Comparison of ENCODE assay signal across 9 mouse cellular contexts in the genomic region with DNA sequence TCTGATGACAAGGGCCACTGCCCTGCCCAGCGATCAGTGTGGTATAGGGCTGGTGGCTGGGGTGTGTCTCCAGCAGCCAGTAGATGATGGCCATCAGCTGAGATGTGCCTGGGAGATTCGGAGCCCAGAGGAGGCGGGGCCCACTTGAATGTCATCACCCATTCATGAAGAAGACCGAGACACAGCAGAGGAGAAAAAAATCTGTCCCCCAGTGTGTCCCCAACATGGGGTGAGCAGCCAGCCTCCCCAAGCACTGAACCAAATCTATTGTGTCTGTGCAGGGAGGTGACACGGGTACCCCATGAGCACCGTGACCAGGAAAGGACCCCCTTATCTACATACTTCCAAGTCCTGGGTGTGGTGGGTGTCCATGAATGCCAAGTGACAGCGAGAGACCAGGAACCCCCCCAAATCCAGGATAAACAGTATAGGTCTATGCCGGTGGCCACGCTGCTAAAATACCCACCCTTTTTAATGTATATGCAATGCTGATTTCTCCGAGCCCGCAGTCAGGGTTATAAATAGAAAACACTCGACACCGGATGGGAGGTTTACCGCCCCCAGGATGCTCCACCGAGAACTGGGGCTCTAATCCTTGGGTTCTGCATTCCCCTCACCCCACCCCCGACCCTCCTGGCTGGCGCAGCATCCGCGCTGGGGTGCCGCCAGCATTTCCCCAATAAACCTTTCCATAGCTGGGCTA. TPM values are rescaled to one million over a fixed set of nuclear protein-coding genes. Genes with fewer than 3 reads are reported as not detected.
DNase-seq lines count a peak whose midpoint lies in the region; ATAC-seq lines count a peak whose summit lies in the region.
"Had no signal": no experiment of that assay in that cellular context is flagged by ENCODE, and none has a peak within 500 bp of the region (broad histone marks: within the 10 kb centered on the region; RNA-seq: fewer than 3 reads in every experiment).

No protein-coding gene starts in this region.

- peak overlapping the region; percentile 50 for H3K4me2 ChIP-seq in limb, embryonic 13.5 days (replicated peaks)

- WGBS in limb, embryonic 13.5 days, result 13% methylated on average over 20 of the region's 20 CpGs

- no peaks in the 10 kb centered on the region for H3K9me3 ChIP-seq in limb, embryonic 13.5 days

- no peak overlapping the region for H3K27ac ChIP-seq in limb, embryonic 13.5 days

- H3K36me3 ChIP-seq in limb, embryonic 13.5 days, result no peaks in the 10 kb centered on the region

- H3K4me3 ChIP-seq in limb, embryonic 13.5 days, result peak overlapping the region; percentile 20
- H3K4me3 ChIP-seq: erythroblast, embryonic 14.5 days had no signal

- peak overlapping the region; percentile 39; the same call in 1 of the 2 replicates for H3K9ac ChIP-seq in limb, embryonic 13.5 days

- H3K27me3 ChIP-seq in limb, embryonic 13.5 days, result peaks cover 53% of the 10 kb centered on the region

- no peak for DNase-seq in frontal cortex, postnatal 14 days (ENCODE audit: low spot score in 2 of 2)
- peak; percentile 49 for DNase-seq in thymus, postnatal 14 days
- no peak for DNase-seq in thymus, adult 18-20 months
- DNase-seq in lung, postnatal 14 days, result no peak
- no peak for DNase-seq in embryo, embryonic 11 days

- peaks cover 15% of the 10 kb centered on the region for H3K4me1 ChIP-seq in limb, embryonic 13.5 days

- ATAC-seq in frontal cortex, adult (ENCODE audit: low TSS enrichment), result peak; percentile 42
- no peak for ATAC-seq in limb, embryonic 13.5 days (ENCODE audit: low FRiP score, low read depth)
- no peak for ATAC-seq in erythroblast, adult 5-6 weeks (replicated peaks; ENCODE audit: low FRiP score, poor library complexity, severe bottlenecking)

RNA-seq across cellular contexts. Expression of a gene that starts 0.7 kb away (rescaled TPM):
- polyA plus RNA-seq in limb, embryonic 13.5 days (2015; fragmentation: Nextera tagmentation; extraction: Ambion mirVana), result 0.20 and 0.43 TPM in 2 replicates
- total RNA-seq in erythroblast, adult 5-6 weeks (2015; ENCODE audit: low replicate concordance), result not detected in 2 replicates
- not detected in 2 replicates for total RNA-seq in erythroblast, adult 5-6 weeks (2017; ENCODE audit: low replicate concordance)
- polyA plus RNA-seq: erythroblast, embryonic 14.5 days had no signal

RNA-seq across cellular contexts. Expression of a gene that starts 3.1 kb away (rescaled TPM):
- polyA plus RNA-seq in limb, embryonic 13.5 days (2015; fragmentation: Nextera tagmentation; extraction: Ambion mirVana), result 11.5 and 11.6 TPM in 2 replicates
- total RNA-seq in erythroblast, adult 5-6 weeks (2015; ENCODE audit: low replicate concordance), result not detected in 2 replicates
- not detected in 2 replicates for total RNA-seq in erythroblast, adult 5-6 weeks (2017; ENCODE audit: low replicate concordance)
- polyA plus RNA-seq: erythroblast, embryonic 14.5 days had no signal

RNA-seq across cellular contexts. Expression of a gene that starts 22.8 kb away (rescaled TPM):
- 4.7 and 5.4 TPM in 2 replicates for polyA plus RNA-seq in limb, embryonic 13.5 days (2015; fragmentation: Nextera tagmentation; extraction: Ambion mirVana)
- total RNA-seq in erythroblast, adult 5-6 weeks (2015; ENCODE audit: low replicate concordance), result 0.42 and 0.96 TPM in 2 replicates
- total RNA-seq in erythroblast, adult 5-6 weeks (2017; ENCODE audit: low replicate concordance), result 4.3 TPM in 2 replicates

RNA-seq across cellular contexts. Expression of a gene that starts 28.0 kb away (rescaled TPM):
- 0.18 and 0.26 TPM in 2 replicates for polyA plus RNA-seq in limb, embryonic 13.5 days (2015; fragmentation: Nextera tagmentation; extraction: Ambion mirVana)
- not detected in 2 replicates for total RNA-seq in erythroblast, adult 5-6 weeks (2015; ENCODE audit: low replicate concordance)
- total RNA-seq in erythroblast, adult 5-6 weeks (2017; ENCODE audit: low replicate concordance), result not detected in 2 replicates
- polyA plus RNA-seq: erythroblast, embryonic 14.5 days had no signal

RNA-seq across cellular contexts. Expression of a gene that starts 36.8 kb away (rescaled TPM):
- 206 and 213 TPM in 2 replicates for polyA plus RNA-seq in limb, embryonic 13.5 days (2015; fragmentation: Nextera tagmentation; extraction: Ambion mirVana)
- total RNA-seq in erythroblast, adult 5-6 weeks (2015; ENCODE audit: low replicate concordance), result 6.3 and 56.3 TPM in 2 replicates
- total RNA-seq in erythroblast, adult 5-6 weeks (2017; ENCODE audit: low replicate concordance), result 23.1 and 36.6 TPM in 2 replicates
